Mouse (Mus musculus) testis, adult 2 months (tissue): ENCODE results near the gene Slc15a3. TPM values are rescaled to one million over a fixed set of nuclear protein-coding genes. Genes with fewer than 3 reads are reported as not detected.
A peak's percentile ranks its signal among the peaks of the same experiment; 100 is the strongest.

Experiments used
- H3K27ac ChIP-seq: fragments of 200-500 bp; 2 replicates; pipeline ENCODE4 v1.5.1; 2012; ENCODE audit warnings: low read depth, low read length; ENCODE audit not compliant: control insufficient read depth, insufficient read depth
- H3K27me3 ChIP-seq: fragments of 200-500 bp; 2 replicates; pipeline ENCODE4 v1.6.1; 2012; ENCODE audit warnings: mild to moderate bottlenecking, low read length, moderate library complexity; ENCODE audit not compliant: control insufficient read depth, insufficient read depth
- H3K36me3 ChIP-seq: fragments of 200-500 bp; 2 replicates; pipeline ENCODE4 v1.6.1; 2012; ENCODE audit warnings: mild to moderate bottlenecking, low read length; ENCODE audit not compliant: control insufficient read depth, insufficient read depth
- H3K4me1 ChIP-seq: fragments of 200-500 bp; 2 replicates; pipeline ENCODE4 v1.6.1; 2012; ENCODE audit warnings: low read length; ENCODE audit not compliant: control insufficient read depth, insufficient read depth
- H3K4me3 ChIP-seq: fragments of 200-500 bp; 2 replicates; pipeline ENCODE4 v1.5.1; 2012; ENCODE audit warnings: low read depth, mild to moderate bottlenecking, low read length, moderate library complexity, mixed read lengths; ENCODE audit not compliant: control insufficient read depth
- CTCF ChIP-seq: fragments of 200-500 bp; IDR thresholded peaks from 2 replicates; pipeline ENCODE4 v1.5.1; 2012; ENCODE audit warnings: low read depth, mild to moderate bottlenecking, inconsistent platforms, low read length, moderate library complexity; ENCODE audit not compliant: control insufficient read depth, insufficient read depth, insufficient replicate concordance
- POLR2A ChIP-seq: fragments of 200-500 bp; IDR thresholded peaks from 2 replicates; pipeline ENCODE4 v1.6.1; 2012; ENCODE audit warnings: low read depth, mild to moderate bottlenecking, inconsistent platforms, low read length, moderate library complexity; ENCODE audit not compliant: control insufficient read depth
- polyA plus RNA-seq: library from polyadenylated mRNA; depleted of rRNA; stranded (reverse); fragments of >200 nt; gene quantifications from 2 replicates; pipeline ENCODE4 v1.2.3, GENCODE M21; 2012; rRNA removed

Slc15a3 gene
- polyA plus RNA-seq, 1 experiment, result 0.67 TPM

- no peak for TF ChIP-seq CTCF
- no peak for TF ChIP-seq POLR2A
- peaks cover 5% of the 10 kb centered on the region for H3K4me1 ChIP-seq
- H3K27ac ChIP-seq, result peak overlapping the region; percentile 43
- H3K27me3 ChIP-seq, result no peaks in the 10 kb centered on the region
- H3K4me3 ChIP-seq, result no peak overlapping the region
- H3K36me3 ChIP-seq, result peaks cover 10% of the 10 kb centered on the region
Measured at GRCm38 (mm10) chr19:10904927-10905727, 65.6 kb downstream of the Slc15a3 start.

- Histone ChIP-seq H3K4me3 (no peak overlapping the region), H3K4me1 (peaks cover 5% of the 10 kb centered on the region), H3K27me3 (no peaks in the 10 kb centered on the region), H3K36me3 (peaks cover 7% of the 10 kb centered on the region), H3K27ac (peak overlapping the region; percentile 43)
- TF ChIP-seq POLR2A (no peak), CTCF (no peak)
Measured at GRCm38 (mm10) chr19:10905728-10906000, 66.1 kb downstream of the Slc15a3 start.

DNA sequence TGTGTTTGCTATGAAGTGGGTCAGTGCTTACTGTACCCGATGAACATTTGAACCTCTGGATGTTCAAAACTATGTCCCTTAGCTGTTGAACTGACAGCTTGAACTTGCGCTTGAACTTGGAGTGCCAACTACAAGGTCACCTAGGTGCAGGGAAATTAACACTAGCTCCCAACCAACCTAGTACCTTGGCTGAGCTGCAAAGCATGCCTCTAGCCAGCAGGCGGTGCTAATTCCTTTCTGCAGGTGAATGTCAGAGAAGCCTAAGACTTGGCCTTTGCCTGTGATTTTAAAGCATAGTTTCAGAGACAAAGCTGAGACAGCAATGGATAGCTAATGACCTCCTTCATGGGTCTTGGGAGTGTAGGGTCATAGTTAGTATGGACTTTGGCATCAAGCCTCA, 68.4 kb downstream of the Slc15a3 start:
- Histone ChIP-seq H3K4me1 (peaks cover 5% of the 10 kb centered on the region), H3K27me3 (no peaks in the 10 kb centered on the region), H3K27ac (no peak overlapping the region), H3K4me3 (no peak overlapping the region), H3K36me3 (peaks cover 3% of the 10 kb centered on the region)
- TF ChIP-seq POLR2A, result no peak
- peak; percentile 38; the same call in 1 of the 2 replicates for TF ChIP-seq CTCF

Other genes with a start within 250 kb of the Slc15a3 start
- 91.2 and 95.5 TPM in 2 replicates for gene Ddb1, start 234.4 kb upstream of the Slc15a3 start, polyA plus RNA-seq
- 166 and 174 TPM in 2 replicates for gene Tkfc, start 234.1 kb upstream of the Slc15a3 start, polyA plus RNA-seq
- gene Vwce, start 205.5 kb upstream of the Slc15a3 start, polyA plus RNA-seq, result 1.3 and 2.2 TPM in 2 replicates
- 0.10 and 0.20 TPM in 2 replicates for gene Pga5, start 161.7 kb upstream of the Slc15a3 start, polyA plus RNA-seq
- gene Vps37c, start 151.0 kb upstream of the Slc15a3 start, polyA plus RNA-seq, result 29.0 and 33.6 TPM in 2 replicates
- gene Cd5, start 100.7 kb upstream of the Slc15a3 start, polyA plus RNA-seq, result 0.06 and 0.18 TPM in 2 replicates
- gene Cd6, start 9.7 kb upstream of the Slc15a3 start, polyA plus RNA-seq, result not detected in 2 replicates
- gene Tmem132a, start 30.2 kb downstream of the Slc15a3 start, polyA plus RNA-seq, result 2.6 and 3.1 TPM in 2 replicates
- 40.3 and 44.3 TPM in 2 replicates for gene Tmem109, start 42.3 kb downstream of the Slc15a3 start, polyA plus RNA-seq
- gene Prpf19, start 55.5 kb downstream of the Slc15a3 start, polyA plus RNA-seq, result 86.2 and 86.5 TPM in 2 replicates
- gene Zp1, start 80.9 kb downstream of the Slc15a3 start, polyA plus RNA-seq, result 0.15 and 0.24 TPM in 2 replicates
- 0.88 and 1.2 TPM in 2 replicates for gene Ptgdr2, start 97.4 kb downstream of the Slc15a3 start, polyA plus RNA-seq
- 13.5 and 15.3 TPM in 2 replicates for gene Ccdc86, start 109.5 kb downstream of the Slc15a3 start, polyA plus RNA-seq
- 0.48 and 2.2 TPM in 2 replicates for gene Ms4a10, start 134.9 kb downstream of the Slc15a3 start, polyA plus RNA-seq
- gene Ms4a15, start 153.5 kb downstream of the Slc15a3 start, polyA plus RNA-seq, result 0.11 and 0.65 TPM in 2 replicates
- gene Ms4a18, start 178.3 kb downstream of the Slc15a3 start, polyA plus RNA-seq, result 0.83 and 1.2 TPM in 2 replicates
- 0.28 and 0.45 TPM in 2 replicates for gene Ms4a8a, start 241.4 kb downstream of the Slc15a3 start, polyA plus RNA-seq